Mouse (Mus musculus) bone marrow macrophage, adult 2 months (primary cell): ENCODE measurements at regions not wholly inside any gene's neighbourhood (a gene's known extent, or its start where the extent isn't known, plus 50 kb on each side); places are given as distances from the start of the nearest gene placed in this dataset.

Experiments used
- CTCF ChIP-seq: IDR thresholded peaks from 2 replicates; pipeline ENCODE4 v1.5.1; 2012; ENCODE audit warnings: low read depth, mild to moderate bottlenecking, low read length, moderate library complexity
- POLR2A ChIP-seq: IDR thresholded peaks from 2 replicates; pipeline ENCODE4 v1.6.1; 2012; ENCODE audit warnings: mild to moderate bottlenecking, low read depth, low read length, borderline replicate concordance

DNA sequence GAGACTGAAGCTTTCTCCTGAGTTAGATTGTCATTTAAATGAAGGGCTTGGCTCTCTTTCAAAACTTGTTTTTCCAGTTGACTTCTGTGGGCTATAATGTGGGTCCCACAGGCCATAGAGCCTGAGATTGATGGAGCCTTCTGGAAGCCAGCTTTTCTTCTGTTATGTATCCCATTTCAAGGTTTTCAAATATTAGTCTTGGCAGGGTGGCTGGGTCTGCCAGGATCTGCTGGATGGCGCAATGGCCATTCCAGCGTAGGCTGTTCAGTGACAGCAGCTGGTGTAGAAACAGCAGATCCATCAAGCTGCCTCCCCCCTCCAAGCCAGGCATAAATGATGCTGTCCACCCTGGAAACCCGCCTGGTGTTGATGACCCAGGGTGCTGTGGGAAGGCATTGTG lies 264.4 kb upstream of the Adcy2 start:
- TF ChIP-seq POLR2A (no peak), CTCF (no peak)
